11 mouse cellular contexts compared by ENCODE assay signal in genomic region chr14:57968873-57969272, GRCm38 (mm10).
"Had no signal": no experiment of that assay in that cellular context is flagged by ENCODE, and none has a peak within 500 bp of the region (broad histone marks: within the 10 kb centered on the region; RNA-seq: fewer than 3 reads in every experiment).

No protein-coding gene starts in this region.

- H3K4me2 ChIP-seq: kidney, embryonic 15.5 days; limb, embryonic 13.5 days; midbrain, embryonic 13.5 days; stomach, embryonic 15.5 days had no signal

- H3K27me3 ChIP-seq: kidney, embryonic 15.5 days; limb, embryonic 13.5 days; midbrain, embryonic 13.5 days; stomach, embryonic 15.5 days had no signal

- H3K4me3 ChIP-seq: kidney, embryonic 15.5 days; limb, embryonic 13.5 days; midbrain, embryonic 13.5 days; stomach, embryonic 15.5 days had no signal

- ATAC-seq: intestine, embryonic 16.5 days; midbrain, embryonic 13.5 days had no signal

- H3K27ac ChIP-seq: kidney, embryonic 15.5 days; limb, embryonic 13.5 days; midbrain, embryonic 13.5 days; stomach, embryonic 15.5 days had no signal

- H3K4me1 ChIP-seq: limb, embryonic 13.5 days; midbrain, embryonic 13.5 days; stomach, embryonic 15.5 days had no signal

- H3K9me3 ChIP-seq: kidney, embryonic 15.5 days; limb, embryonic 13.5 days; midbrain, embryonic 13.5 days; stomach, embryonic 15.5 days had no signal

- H3K9ac ChIP-seq: kidney, embryonic 15.5 days; limb, embryonic 13.5 days; midbrain, embryonic 13.5 days; stomach, embryonic 15.5 days had no signal

- DNase-seq: kidney, adult 2 months; kidney, postnatal 25 days; lung, adult 18-20 months; lung, postnatal 4 days; right cerebral cortex, postnatal 14 days; thymus, postnatal 36 days had no signal
